Mouse (Mus musculus): ENCODE data around the gene Atp8a1.
A peak's percentile ranks its signal among the peaks of the same experiment; 100 is the strongest.
"Not testable (repeated sequence)": the region's sequence is repeated elsewhere in the genome, so short reads cannot be mapped to it uniquely, and the experiment has no call there.

Atp8a1 gene

DNA sequence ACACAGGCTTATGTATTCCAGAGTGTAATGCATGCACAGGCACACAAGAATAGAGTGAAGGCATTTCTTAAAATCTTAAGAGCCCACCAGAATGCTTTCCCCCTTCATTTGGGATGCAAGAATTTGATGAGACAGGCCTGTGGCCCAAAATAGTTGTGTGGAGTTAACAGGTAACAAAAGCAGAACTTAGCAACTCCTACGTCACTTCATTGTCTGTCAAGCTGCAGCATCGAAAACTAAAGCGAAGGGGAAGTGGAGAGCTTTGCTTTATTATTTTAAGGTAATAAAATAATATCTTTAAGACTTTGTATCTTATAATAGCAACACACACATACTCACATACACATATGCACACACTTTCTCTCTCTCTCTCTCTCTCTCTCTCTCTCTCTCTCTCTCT, 20.3 kb downstream of the Atp8a1 start:
- no peak for ATAC-seq (ENCODE audit: low TSS enrichment)

DNA sequence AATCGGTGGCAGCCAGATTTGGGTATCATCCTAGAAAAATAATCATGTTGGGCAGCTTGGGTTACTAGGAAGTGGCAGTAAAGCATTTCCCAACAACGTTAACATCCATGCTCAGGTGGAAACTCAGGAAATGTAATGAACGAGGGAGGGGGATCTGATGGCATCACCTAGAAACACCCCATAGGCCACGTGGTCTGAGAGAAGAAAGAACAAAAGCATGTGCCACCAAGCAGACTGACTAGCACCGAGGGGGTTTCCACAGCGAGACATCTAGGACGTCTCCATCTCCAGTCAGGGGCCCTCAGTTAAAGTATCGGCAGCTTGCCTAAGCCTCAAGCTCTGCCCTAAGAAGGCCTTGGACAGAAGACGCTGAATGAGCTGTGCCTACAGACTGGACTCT, 21.0 kb downstream of the Atp8a1 start:
- ATAC-seq (ENCODE audit: low TSS enrichment): no peak

DNA sequence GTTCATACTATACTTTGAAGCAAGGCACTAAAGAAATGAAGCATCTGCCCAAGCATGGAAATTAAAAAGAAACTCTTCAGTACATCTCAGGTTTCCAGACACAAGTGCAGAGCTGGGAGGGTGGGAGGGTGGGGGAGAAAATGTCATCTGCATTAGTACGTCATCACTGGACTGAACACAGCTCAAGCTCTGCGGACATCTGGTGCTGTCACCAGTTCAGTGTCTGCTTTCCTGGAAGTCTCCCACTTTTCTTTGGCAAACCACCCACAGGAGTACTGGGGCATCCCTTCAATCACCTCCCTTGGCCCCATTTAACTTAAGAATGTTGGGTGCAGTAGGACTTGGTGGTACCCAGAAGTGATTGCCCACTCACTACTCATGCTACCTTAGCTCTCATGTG, 22.6 kb downstream of the Atp8a1 start:
- ATAC-seq (ENCODE audit: low TSS enrichment): peak; percentile 35

DNA sequence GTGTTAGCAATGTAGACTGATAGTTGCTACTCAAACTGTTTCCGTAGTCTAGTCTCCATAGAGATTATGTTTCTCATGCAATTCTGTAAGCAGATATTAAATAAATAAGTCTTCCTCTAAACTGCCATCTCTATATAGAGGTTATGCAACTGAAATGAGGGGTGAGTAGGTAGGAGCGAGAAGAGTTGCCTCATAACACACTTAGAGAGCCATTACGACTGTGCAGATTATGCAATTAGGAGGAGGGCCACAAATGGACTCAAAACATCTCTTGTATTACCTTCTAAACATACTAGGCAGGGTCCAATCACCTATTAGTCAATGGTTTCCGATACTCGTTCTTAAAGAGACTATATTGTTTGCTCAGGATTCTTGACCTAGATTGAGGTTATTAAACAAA, 23.5 kb downstream of the Atp8a1 start:
- peak; percentile 39; the same call in 1 of the 2 replicates for ATAC-seq (ENCODE audit: low TSS enrichment)

DNA sequence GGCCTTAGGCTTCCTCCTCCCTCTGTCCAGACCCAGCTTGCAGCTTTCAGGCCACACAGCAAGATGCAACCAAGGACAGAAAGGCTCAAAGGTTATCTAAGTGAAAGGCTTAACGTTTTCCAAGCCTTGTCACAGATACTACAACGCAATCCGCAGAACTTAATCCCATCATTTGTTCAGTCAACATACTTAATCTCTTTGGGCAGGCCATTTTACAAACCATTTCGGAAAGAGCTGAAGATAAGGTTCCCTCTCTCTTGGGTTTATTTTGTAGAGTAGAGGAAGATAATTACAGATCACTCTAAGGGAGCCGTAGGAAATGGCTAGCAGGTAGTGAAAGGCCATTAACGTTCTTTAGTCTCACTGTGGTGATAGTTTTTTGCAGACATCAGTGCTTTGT, 24.6 kb downstream of the Atp8a1 start:
- ATAC-seq (ENCODE audit: low TSS enrichment): no peak

GRCm38 (mm10) chr5:67821987-67822401, 25.2 kb downstream of the Atp8a1 start:
- ATAC-seq (ENCODE audit: low TSS enrichment): no peak

DNA sequence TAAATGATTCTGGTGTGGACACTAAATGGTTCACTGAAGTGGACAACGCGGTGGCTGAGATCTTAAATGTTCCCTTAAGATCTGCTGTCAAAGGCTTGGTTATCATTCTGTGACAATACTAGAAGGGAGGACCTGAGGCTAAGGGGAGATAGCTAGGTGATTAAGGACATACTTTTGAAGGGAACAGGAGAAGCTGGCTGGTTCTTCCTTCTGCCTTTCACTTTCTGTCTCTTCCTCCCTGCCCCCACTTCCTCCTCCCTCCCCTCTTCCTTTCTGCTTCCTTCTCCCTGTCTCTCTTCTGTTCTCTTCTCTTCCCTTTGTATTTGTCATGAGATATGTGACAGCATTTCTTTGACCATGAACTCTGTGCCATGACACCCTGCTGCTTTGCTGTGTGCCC, 26.0 kb downstream of the Atp8a1 start:
- no peak for ATAC-seq (ENCODE audit: low TSS enrichment)

DNA sequence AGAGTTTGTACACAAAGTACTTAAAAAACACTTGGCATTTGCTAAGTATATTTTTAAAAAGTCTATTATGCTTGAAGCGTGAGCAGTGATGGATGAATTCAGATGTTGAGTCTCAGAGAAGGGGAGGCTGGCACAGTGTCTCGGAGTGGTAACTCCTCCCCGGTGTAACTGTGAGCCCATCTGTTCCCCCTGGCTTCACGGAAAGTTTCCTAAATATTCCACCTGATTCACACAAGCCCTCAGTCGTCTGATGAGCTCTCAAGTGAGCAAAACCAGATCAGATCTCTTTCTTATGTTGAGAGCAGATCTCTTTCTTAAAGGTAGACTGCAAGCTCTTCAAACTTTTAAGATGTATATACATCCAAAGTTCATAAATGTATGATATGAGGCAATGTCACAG, 27.8 kb downstream of the Atp8a1 start:
- peak; percentile 53 for ATAC-seq (ENCODE audit: low TSS enrichment)

DNA sequence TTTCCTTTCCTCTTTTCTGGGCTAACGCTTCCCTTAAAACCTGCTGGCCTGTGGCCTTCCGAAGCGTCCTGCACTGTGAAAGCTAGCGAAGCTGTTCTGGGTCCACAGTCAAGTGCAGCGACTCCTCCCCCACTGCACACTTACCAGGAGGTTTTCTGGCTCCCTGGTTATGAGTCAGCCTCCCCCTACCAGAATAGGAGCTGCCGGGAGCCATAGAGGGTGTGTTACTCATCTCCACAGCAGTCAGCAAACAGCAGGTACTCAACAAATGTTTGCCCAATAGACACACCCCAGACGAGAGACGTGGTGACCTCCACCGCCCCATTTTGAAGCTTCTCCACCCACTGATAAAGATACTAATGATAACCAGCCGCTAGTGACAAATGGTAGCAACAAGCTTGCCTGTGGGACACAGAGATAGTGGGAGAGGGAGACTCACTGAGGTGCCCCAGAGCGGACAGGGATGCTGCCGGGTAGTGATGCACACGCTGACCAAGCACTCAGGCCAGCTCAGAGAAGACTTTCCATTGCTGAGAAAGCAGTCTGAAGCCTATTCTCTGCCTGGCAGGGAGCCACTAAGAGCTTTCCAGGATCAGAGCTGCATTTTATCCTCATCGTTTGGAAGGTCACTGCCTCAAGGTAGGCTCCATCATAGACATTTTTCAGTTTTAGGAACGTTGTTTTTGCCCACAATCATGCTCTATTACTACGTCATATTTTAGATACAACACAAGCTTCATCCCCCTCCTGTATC, 31.5 kb downstream of the Atp8a1 start:
- ATAC-seq (ENCODE audit: low TSS enrichment): peak; percentile 69

DNA sequence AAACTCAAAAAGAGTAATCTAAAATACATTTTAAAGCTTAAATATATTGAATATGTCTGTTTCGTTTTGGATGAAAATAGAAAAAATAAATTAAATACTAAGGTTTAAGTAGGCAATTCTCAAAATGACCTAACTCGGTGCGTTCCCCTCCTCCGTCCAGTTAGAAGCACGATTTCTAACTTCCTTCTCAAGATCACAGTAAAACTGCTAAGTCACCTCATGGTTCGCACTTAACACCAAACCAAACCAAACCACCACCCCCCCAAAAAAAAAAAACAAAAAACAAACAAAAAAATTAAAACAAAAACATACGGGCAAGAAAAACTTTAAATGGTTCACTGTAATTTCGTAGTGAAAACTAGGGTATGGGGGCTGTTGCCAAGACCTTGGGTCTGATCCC, 32.2 kb downstream of the Atp8a1 start:
- ATAC-seq (ENCODE audit: low TSS enrichment): not testable (repeated sequence)

- ATAC-seq (ENCODE audit: low TSS enrichment): 0 out of 2 replicates have a peak, but pooled peaks have one; percentile 12
Observed at GRCm38 (mm10) chr5:67814437-67814965, 32.7 kb downstream of the Atp8a1 start.

GRCm38 (mm10) chr5:67813334-67813733, 33.9 kb downstream of the Atp8a1 start:
- no peak for ATAC-seq (ENCODE audit: low TSS enrichment)

DNA sequence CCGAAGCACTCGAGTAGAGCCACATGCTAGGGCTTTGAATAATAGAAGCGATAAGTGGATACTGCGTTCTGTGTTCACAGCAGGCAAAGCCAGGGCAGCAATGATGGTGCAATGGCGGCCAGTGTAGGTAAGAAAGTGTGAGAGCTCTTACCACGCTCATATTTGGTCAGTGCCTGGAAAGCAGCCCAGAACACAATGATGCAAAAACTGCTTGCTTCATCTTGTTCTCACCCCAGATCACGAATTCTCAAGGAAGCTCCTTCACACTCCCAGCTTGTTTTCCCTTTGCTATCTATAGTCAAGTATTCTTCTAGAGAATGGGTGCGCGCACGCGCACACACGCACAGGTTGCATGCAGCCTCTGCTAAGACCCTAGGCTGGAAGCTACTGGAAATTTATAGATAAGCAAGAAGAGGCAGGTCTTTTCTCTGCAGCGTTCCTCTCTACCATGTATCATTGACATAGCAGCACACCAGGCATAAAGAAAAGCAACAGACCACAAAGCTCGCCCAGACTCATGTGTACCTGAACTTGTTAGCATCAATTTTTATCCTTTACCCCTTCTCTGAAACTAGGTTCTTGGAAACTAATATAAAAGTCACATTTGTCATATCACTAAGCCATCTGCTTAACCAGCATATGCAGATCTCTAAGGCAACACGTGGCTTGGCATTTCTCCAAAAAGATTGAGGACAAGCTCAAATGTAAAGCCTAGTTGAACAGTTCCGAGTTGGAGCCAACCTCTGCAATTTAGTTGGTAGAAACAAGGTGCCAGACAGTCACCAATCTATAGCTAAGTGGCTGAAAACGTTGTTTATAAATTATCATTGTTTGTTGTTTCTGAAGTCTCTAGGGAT, 44.8 kb downstream of the Atp8a1 start:
- ATAC-seq (ENCODE audit: low TSS enrichment): peak; percentile 75

GRCm38 (mm10) chr5:67800801-67801200, 46.4 kb downstream of the Atp8a1 start:
- ATAC-seq (ENCODE audit: low TSS enrichment): no peak

DNA sequence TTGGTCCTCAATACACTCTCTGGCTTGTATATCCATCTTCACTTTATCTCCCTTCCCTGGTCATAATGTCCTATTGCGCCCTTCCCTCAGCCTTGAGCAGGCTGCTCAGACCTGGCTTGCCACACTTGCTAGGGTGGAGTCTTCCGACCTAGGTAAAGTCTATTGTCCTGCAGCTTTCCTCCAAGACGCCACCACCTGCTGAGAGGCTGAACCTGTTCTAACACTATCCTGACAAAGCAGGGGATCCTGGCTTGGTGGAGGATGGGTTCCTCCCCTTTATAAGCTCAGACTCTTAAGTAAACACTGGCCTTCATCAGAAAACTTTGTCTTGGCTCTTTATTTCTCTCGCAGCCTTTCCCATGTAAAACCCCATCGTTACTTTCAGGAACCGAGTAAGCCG, 47.4 kb downstream of the Atp8a1 start:
- ATAC-seq (ENCODE audit: low TSS enrichment): no peak

GRCm38 (mm10) chr5:67798348-67798747, 48.9 kb downstream of the Atp8a1 start:
- ATAC-seq (ENCODE audit: low TSS enrichment): no peak

DNA sequence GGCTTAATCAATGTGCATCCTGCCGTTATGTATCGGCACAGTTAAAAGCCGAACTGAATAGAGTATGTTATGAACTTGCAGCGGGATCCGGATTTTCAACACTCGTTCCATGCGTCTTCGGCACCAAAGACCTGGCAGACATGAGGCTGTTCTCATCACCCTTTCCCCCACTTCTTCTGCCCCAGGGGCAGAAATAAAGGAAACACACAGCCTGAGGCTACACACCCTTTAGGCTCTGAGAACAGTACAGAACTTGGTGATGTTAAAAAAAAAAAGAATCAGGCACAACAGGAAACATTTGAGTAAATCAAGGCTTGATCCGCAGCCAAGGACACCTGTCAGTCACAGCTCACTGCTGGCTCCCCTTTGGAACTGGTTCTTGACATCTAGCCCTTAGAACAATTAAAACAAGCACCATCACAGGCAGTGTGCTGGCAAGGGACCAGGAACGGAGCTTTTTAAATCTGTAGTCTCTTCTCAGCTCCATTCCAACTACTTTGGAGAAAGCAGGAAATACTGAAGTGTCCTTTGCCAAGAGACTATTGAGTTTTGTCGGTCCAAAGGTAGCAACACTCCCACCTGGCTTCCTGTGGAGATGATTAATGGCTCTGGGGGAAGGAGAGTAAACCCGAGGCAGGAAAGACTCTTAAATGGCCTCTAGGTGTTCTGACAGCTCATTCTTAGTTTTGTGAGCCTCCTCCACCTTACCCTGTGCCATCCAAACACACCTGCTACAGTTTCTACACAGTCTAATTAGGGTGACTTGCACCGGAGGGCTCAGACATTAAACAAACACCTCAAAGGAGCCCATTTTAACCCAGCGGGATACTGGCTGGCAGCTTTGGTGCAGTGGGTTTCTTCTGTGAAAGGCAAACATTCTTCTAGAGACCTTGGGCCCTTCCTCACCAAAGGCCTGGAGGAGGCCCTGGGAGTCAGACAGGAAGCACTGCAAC, 50.0 kb downstream of the Atp8a1 start:
- ATAC-seq (ENCODE audit: low TSS enrichment): 0 out of 2 replicates have a peak, but pooled peaks have one; percentile 4

DNA sequence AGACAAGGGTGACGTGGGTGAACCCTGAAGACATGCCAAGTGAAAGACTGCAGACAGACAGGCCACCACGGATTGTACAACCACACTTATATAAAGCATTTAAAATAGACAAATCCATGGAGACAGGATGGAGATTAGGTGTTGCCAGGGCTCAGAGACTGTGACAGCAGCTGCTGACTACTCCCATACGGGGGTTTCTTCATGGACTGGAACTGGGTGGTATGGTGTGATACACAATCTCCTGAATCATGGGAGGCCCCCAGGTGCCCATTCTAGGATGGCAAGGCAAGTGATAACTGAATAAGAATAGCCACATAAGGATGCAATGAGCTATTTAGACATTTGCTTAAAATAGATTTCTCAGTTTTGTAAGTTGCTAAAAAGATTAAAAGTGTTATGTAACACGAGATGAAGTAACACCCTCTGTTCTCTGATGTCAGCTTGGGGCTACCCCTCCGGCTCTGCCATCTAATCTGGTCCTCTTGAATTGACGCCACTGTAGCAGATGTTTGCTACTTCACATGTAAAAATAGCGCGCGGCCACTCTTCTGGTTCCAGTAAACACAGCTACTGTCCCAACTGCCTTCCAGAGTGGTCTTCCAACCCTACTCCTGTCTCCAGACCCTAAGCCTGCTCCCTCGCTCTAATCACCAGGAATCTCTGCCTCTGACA, 53.0 kb downstream of the Atp8a1 start:
- peak; percentile 82 for ATAC-seq (ENCODE audit: low TSS enrichment)

GRCm38 (mm10) chr5:67782775-67783174, 64.5 kb downstream of the Atp8a1 start:
- no peak for ATAC-seq (ENCODE audit: low TSS enrichment)

GRCm38 (mm10) chr5:67778026-67778425, 69.2 kb downstream of the Atp8a1 start:
- peak; percentile 93 for ATAC-seq (ENCODE audit: low TSS enrichment)

- no peak for ATAC-seq (ENCODE audit: low TSS enrichment)
Observed at GRCm38 (mm10) chr5:67774186-67774585, 73.0 kb downstream of the Atp8a1 start.
